Comparison of ENCODE assay signal across 7 mouse cellular contexts in the genomic region with DNA sequence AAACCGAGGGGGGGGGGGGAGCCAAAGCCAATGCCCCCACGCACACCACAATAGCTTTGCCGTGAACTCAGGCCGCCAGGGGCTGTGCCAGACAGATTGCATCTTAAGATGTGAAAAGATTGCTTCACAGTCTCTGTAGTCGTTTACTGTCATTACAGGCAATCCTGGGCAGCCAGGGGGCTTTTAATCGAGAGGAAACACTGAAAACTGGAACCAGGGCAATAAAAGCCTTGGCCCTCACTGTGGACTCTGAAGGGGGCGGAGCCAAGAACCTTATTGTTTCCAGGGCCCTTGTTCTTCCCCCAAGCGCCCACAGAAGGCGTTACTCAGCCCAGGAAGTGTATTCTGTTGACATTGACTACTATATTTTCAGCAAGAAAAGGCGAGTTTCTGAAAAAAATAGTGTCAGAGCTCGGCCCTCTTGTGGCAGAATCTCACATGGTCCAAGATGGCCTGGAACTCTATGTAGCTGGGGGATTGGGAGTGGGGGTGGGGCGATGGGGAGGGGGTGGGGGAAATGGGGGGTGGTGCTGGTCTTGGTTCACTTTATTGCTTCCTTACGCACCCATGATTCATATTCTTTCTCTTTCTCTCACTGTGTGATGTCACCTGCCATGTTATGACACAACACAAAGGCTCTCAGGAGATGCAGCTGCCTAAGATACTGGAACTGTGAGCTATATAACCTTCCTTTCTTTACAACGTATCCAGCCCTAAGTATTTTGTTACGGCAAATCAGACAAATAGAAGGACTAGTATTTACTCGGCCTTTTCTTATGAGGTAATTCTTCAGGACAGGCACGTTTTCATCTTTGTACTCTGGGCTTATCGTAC. TPM values are rescaled to one million over a fixed set of nuclear protein-coding genes. Genes with fewer than 3 reads are reported as not detected.
DNase-seq lines count a peak whose midpoint lies in the region; ATAC-seq lines count a peak whose summit lies in the region.

No protein-coding gene starts in this region.

- no peaks in the 10 kb centered on the region for H3K27me3 ChIP-seq in forebrain, embryonic 16.5 days (replicated peaks; ENCODE audit: control insufficient read depth, insufficient read depth, low read length)
- no peaks in the 10 kb centered on the region for H3K27me3 ChIP-seq in limb, embryonic 11.5 days (ENCODE audit: control insufficient read depth, insufficient read depth, low read length)

- DNase-seq in MN1 (ENCODE audit: low spot score), result peak; percentile 59
- peak; percentile 44 for DNase-seq in limb, embryonic 11.5 days (ENCODE audit: low spot score)
- DNase-seq in c-Kit-positive CD71-positive TER-119-positive erythroid progenitor cells, embryonic 14.5 days (ENCODE audit: low spot score), result no peak
- DNase-seq in right cerebral cortex, postnatal 25 days, result no peak

- H3K9ac ChIP-seq in forebrain, embryonic 16.5 days (replicated peaks; ENCODE audit: low read depth, low read length), result peak overlapping the region; percentile 40
- H3K9ac ChIP-seq in limb, embryonic 11.5 days (ENCODE audit: low read length), result no peak overlapping the region

- H3K27ac ChIP-seq in forebrain, embryonic 16.5 days (ENCODE audit: low read length), result peak overlapping the region; percentile 73
- 0 out of 2 replicates have a peak overlapping the region, but pooled peaks have one; percentile 36 for H3K27ac ChIP-seq in limb, embryonic 11.5 days (replicated peaks; ENCODE audit: low read depth, low read length)

- H3K9me3 ChIP-seq in forebrain, embryonic 16.5 days (ENCODE audit: control insufficient read depth, low read length), result no peaks in the 10 kb centered on the region
- H3K9me3 ChIP-seq in limb, embryonic 11.5 days (ENCODE audit: control insufficient read depth, low read length), result no peaks in the 10 kb centered on the region

- H3K4me1 ChIP-seq in forebrain, embryonic 16.5 days (replicated peaks; ENCODE audit: control insufficient read depth, insufficient read depth, low read length), result peaks cover 21% of the 10 kb centered on the region
- H3K4me1 ChIP-seq in limb, embryonic 11.5 days (ENCODE audit: control insufficient read depth, insufficient read depth, low read length), result peaks cover 2% of the 10 kb centered on the region; the same call in 1 of the 2 replicates

- peak overlapping the region; percentile 44 for H3K4me2 ChIP-seq in forebrain, embryonic 16.5 days (ENCODE audit: low read length)
- no peak overlapping the region for H3K4me2 ChIP-seq in limb, embryonic 11.5 days (ENCODE audit: low read depth, severe bottlenecking)

- WGBS in forebrain, embryonic 16.5 days, result 32% methylated on average over 18 of the region's 18 CpGs
- WGBS in limb, embryonic 11.5 days, result 67% methylated on average over 18 of the region's 18 CpGs

- H3K4me3 ChIP-seq in forebrain, embryonic 16.5 days (replicated peaks; ENCODE audit: low read length), result peak overlapping the region; percentile 0; the same call in 1 of the 2 replicates
- no peak overlapping the region for H3K4me3 ChIP-seq in limb, embryonic 11.5 days (ENCODE audit: low read depth, low read length)

- H3K36me3 ChIP-seq in forebrain, embryonic 16.5 days (ENCODE audit: control insufficient read depth, insufficient read depth), result no peaks in the 10 kb centered on the region
- no peaks in the 10 kb centered on the region for H3K36me3 ChIP-seq in limb, embryonic 11.5 days (ENCODE audit: control insufficient read depth, insufficient read depth, low read length)

- peak; percentile 69 for ATAC-seq in CD4-positive, CD25-positive, alpha-beta regulatory T cell, adult 4 months
- ATAC-seq in forebrain, embryonic 16.5 days, result peak; percentile 67
- ATAC-seq in limb, embryonic 11.5 days (ENCODE audit: insufficient number of reproducible peaks, low FRiP score, low TSS enrichment, low read depth), result no peak
- ATAC-seq in neutrophil, adult 5-6 weeks (ENCODE audit: extremely low read depth, insufficient number of reproducible peaks, low FRiP score, poor library complexity, severe bottlenecking), result peak; percentile 40; the same call in 1 of the 2 replicates

RNA-seq across cellular contexts. Expression of gene Chrna9, which starts 16.2 kb away (rescaled TPM):
- 1 to 10 TPM; 2.0 to 2.1 TPM for polyA plus RNA-seq in CD4-positive, CD25-positive, alpha-beta regulatory T cell, adult 4 months (2017; shearing (Covaris generic))
- polyA plus RNA-seq in forebrain, embryonic 16.5 days (2015; fragmentation: Nextera tagmentation; extraction: Ambion mirVana), result not detected in 2 replicates
- 0.59 and 0.64 TPM in 2 replicates for polyA plus RNA-seq in limb, embryonic 11.5 days (2014; fragmentation: Nextera tagmentation; extraction: Ambion mirVana)
- not detected in 2 replicates for total RNA-seq in neutrophil, adult 5-6 weeks (2017)

RNA-seq across cellular contexts. Expression of gene 9130230L23Rik, which starts 53.2 kb away (rescaled TPM):
- polyA plus RNA-seq in CD4-positive, CD25-positive, alpha-beta regulatory T cell, adult 4 months (2017; shearing (Covaris generic)), result not detected
- not detected in 2 replicates for polyA plus RNA-seq in forebrain, embryonic 16.5 days (2015; fragmentation: Nextera tagmentation; extraction: Ambion mirVana)
- not detected in 2 replicates for polyA plus RNA-seq in limb, embryonic 11.5 days (2014; fragmentation: Nextera tagmentation; extraction: Ambion mirVana)
- 5.4 and 5.5 TPM in 2 replicates for total RNA-seq in neutrophil, adult 5-6 weeks (2017)

Comparison
In these comparisons a context has a peak if more than half of its experiments do, and no peak if none do; other contexts are left out.
1. DNase-seq: peak in MN1 (single experiment) and limb, embryonic 11.5 days (single experiment); none in c-Kit-positive CD71-positive TER-119-positive erythroid progenitor cells, embryonic 14.5 days (single experiment) and right cerebral cortex, postnatal 25 days (single experiment).